Mouse (Mus musculus): ENCODE measurements around the gene Ptprcap.
"Not testable (repeated sequence)": the region's sequence is repeated elsewhere in the genome, so short reads cannot be mapped to it uniquely, and the experiment has no call there.

Gene Ptprcap

DNA sequence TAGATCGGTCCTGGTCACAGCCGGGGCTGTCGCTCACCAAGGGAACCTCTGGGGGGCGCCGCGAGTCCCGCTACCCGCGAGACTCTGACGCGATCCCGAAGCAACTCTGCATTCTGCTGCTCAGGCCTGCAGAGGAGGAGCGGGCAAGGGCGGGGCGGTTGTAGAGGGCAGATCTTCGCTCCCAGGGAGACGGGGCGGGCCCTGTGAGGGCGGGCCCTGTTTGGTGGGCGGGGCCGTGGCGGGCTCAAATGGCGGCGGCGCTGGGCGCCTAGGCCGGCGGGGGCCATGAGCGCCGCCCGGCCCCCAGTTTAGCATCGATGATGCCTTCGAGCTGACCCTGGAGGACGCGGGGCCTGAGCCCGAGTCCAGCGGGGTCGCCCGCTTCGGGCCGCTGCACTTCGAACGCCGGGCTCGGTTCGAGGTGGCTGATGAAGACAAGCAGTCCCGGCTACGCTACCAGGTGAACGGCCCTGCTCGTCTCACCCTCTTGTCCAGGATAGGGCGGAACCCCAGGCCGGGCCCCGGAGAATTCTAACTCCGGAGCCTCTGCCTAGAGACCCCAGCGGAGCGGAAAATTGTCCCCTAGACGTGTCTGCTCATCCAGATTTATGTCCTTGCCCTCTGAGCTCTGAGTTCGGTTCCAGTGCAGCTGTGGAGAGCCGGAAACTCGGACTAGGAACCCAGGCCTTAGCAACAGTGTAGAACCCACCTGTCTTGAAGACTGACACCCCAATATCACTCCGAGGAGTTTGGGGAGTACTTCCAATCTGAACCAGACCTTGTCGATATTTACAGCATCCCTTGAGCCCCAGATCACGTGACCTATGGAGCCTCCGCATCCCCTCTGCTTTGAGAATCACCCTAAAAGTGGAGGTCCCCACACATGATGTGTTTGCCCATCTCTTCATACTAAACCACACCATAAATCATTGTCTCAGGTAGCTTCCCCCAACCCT lies 27.4 kb upstream of the Ptprcap start, which contains the start of gene Aip:
Gene Aip, minus strand, starts transcription at position 118 of the 956 bp plus-strand sequence.
- DNase-seq, result peak; percentile 99

DNA sequence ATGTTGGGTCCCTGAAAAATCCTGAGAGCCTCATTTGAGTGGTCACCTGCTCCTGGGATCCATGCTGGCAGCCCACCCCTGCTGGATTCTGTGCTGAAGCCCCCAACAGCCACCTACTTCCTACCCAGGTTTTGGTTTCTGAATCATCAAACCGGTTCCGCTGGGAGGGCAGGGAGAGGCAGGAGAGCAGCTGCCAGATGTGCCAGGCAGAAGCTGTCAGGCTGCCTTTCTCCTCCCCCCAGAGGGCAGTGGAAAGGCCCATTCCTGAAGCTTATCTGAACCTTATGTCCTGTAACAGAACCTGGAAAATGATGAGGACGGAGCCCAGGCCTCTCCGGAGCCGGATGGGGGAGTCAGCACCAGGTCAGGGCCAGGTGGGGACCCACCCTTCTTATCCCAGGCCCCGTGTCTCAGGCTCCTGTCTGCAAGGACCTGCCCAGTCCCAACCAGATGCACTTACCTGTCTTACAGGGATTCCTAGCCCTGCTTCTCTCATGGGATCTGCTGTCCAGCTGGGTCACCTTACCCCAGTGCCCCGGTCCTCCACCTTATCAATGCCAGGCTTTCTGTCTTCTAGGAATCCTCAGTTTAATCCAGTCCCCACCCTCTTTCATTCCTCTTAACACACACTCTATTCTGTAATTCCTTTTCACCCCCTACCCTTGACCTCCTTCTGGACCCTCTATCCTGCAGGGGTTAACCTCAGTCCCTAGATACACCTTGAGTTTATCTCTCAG lies 26.5 kb upstream of the Ptprcap start:
- no peak for DNase-seq

DNA sequence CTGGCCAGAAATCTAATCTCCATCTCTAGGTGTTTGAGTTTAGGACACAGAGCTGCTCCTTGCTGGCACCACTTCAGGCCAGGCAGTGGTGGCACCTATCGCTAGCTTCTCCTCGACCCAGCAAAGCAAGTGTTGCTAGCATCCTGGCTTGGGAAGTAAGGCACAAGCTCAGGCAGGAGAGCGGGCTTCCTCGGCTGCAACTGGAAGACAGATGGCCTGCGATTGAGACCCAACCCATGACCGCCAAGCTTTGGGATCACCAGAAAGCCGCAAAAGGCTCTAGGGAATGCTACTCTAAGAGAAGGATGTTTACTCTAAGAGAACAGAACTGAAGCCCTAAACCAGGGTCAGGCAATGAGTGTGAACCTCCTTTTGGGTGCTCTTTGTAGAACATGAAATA lies 23.9 kb upstream of the Ptprcap start:
- no peak for DNase-seq

DNA sequence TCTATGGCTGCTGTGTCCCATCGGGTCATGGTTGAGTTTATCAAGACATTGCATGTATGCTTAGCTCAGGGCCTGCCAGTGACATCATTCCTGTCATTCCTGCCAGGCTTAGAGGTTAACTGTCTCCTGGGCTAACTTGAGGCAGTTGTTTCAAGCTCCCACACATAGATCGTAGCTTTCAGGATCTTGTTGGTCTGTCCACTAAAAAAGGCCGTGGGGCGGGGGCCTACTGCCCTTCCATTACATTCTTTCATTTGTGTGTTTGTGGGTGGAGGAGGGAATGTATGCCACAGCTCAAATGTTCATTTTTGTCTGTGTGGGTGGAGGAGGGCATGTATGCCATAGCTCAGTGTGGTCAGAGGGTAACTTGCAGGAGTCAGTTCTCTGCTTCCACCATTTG lies 23.3 kb upstream of the Ptprcap start:
- no peak for DNase-seq

DNA sequence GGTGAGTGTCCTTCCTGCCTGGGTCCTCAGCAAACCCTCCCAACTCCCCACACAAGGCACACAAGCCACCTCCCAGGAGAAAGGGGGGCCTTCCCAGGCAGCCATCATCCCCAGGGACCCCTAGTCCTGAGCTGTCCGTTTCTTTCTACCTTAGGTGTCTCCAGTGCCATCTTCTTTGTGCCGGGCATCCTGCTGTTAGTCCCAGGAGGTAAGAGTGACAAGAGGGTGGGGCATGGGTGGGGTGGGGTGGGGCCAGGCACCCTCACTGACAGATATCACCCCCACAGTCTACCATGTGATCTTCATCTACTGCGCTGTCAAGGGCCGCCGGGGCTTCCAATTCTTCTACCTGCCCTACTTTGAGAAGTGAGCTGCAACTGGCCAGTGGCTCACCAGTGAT lies 22.3 kb upstream of the Ptprcap start:
- DNase-seq, result no peak

DNA sequence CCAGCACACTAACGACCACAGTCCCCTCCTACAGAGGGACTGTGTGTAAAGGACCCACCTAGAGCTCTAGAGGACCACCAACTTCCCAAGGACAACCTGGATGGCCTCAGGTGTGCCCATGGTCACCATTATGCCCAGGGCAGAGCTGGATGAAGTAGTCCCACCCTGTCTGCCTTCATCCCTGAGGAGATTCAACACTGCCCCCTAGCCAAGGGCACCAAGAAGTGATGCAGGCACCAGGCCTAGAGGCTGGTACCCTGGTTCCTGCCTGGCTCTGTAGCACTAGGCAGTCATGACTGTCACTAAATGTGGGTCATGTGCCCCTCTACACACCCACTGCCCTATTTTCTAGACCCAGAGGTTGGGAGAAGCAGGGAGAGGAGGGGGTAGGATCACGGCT lies 21.6 kb upstream of the Ptprcap start:
- no peak for DNase-seq

DNA sequence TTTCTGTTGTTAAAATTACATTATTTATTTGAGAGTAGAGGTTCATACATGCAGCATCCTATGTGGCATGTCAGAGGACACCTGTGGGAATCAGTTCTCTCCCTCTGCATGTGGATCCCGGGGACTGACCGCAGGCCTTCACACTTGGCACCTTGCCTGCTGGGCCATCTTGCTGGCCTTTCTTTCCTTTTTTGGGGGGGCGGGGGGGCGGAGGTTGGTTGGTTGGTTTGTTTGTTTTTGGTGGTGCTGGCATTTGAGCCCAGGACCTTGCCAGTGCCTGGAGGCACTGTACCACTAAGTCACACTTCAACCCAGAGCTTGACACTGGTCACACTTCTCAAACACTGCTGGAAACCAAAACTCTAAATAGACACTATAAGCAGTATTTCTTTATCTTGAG lies 19.1 kb upstream of the Ptprcap start:
- DNase-seq, result no peak

DNA sequence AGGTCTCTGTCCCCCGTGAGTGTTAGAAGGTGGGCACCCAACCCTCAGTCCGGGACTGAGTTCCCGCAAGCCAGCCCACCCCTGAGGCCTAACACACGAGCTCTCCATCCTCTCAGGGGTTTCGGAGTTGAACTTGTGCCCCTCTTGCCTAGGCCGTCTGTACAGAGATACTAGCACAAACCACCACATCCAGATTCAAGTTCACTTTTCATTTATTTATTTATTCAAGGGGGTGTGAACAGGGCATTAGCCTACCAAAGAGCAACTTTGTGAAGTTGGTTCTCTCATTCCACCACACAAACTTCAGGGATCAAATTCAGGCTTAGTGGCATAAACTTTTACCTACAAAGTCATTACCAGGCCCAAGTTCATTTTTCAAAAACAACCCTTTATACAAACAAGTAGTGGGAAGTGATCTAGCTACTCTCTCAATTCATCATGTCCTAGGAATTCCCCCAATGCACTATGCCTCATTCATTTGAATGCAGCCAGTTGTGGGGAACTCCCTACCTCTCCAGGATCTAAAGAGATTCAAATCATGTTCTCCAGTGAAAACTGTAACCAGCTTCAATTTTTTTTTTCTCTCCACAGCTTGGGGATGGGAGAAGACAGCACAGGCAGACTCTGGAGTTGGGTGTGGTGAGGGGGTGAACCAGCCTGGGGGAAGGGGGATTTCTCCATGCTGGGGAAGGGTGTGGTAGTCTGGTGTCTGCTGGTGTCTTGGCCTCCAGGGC lies 18.0 kb upstream of the Ptprcap start:
- DNase-seq, result not testable (repeated sequence)

DNA sequence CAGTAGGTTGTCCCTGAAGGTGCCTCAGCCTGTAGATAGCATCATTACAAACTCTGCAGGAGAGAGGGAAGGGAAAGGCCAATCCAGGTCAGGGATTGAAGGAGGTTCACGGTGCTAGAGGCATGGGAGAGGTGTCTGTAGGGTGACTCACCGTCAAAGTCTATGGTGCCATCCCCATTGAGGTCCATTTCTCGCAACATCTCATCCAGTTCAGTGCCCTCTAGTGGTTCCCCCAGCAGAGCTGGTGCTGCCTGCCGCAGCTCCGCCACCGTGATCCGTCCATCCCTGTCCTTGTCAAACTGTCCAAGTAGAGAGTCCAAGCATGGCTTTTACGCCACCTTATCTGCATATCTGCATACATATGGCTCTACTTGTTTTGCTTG lies 17.4 kb upstream of the Ptprcap start:
- DNase-seq, result not testable (repeated sequence)

DNA sequence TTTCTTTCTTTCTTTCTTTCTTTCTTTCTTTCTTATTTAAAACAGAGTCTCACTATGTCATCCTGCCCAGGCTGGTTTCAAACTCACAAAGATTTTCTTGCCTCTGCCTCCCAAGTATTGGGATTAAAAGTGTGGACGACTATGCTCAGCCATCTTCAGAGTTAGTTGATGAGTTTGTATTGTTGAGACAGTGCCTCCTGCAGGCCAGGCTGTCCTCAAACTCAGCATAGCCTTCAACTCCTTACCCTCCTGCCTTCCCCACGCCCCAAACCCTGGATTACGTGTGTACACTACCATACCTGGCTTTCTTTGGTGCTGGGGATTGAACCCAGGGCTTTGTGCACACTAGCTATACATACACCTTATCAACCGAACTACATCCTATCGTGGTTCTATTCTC lies 16.9 kb upstream of the Ptprcap start:
- DNase-seq, result no peak

DNA sequence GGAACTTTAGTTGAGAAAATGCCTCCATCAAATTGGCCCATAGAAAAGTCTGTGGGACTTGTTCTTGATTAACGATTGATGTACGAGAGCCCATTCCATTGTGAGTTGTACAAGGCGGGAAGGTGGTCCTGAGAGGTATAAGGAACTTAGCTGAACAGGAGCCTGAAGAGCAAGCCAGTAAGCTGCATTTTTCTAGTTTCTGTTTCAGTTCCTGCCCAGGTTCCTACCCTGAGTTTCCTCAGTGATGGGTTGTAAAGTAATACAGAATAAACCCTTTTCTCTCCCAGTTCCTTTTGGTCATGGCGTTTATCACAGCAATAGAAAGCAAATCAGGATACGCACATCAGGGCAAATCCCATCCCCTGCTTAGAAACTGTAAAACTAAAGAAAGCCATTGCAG lies 15.5 kb upstream of the Ptprcap start:
- DNase-seq, result no peak

DNA sequence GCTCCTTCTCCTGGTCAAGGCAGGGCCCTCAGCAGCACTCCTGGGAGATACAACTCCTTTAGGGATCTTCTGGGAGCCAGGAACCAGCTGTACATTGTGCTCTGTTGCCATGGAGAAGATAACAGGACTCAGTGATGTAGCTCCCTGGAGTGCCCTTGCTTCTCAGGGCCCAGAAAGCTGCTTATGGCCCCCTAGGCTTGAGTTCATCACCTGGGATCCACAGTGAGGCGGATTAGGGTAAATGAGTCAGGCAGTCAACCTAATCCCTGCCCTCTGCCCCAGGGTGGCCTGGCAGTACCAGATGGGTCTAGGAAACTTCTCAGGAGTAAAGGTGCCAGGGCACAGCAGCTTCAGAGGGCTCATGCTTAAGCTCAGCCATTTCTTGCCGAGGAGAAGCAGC lies 14.0 kb upstream of the Ptprcap start, which contains the start of gene Gpr152:
Gene Gpr152, plus strand, starts transcription at position 342 of the 400 bp plus-strand sequence.
- no peak for DNase-seq

DNA sequence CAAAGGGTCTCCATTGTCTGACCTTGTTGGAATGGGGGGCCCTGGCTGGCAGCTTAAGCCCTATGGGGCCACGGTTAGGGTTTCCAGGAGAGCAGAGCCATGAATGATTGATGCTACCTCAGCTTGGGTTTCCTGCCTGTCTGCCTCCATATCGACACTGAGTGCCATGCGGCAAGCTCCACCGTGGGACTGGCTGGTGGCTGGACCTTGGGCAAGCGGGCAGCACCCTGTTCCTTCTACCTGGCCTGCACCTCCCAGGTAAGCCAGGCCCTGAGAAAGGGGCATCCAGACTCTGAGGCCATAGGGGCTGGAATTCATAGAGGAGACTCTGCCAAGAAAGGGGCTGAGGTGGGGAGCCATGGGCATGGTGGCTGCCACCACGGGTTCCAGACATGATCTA lies 13.3 kb upstream of the Ptprcap start:
- no peak for DNase-seq

DNA sequence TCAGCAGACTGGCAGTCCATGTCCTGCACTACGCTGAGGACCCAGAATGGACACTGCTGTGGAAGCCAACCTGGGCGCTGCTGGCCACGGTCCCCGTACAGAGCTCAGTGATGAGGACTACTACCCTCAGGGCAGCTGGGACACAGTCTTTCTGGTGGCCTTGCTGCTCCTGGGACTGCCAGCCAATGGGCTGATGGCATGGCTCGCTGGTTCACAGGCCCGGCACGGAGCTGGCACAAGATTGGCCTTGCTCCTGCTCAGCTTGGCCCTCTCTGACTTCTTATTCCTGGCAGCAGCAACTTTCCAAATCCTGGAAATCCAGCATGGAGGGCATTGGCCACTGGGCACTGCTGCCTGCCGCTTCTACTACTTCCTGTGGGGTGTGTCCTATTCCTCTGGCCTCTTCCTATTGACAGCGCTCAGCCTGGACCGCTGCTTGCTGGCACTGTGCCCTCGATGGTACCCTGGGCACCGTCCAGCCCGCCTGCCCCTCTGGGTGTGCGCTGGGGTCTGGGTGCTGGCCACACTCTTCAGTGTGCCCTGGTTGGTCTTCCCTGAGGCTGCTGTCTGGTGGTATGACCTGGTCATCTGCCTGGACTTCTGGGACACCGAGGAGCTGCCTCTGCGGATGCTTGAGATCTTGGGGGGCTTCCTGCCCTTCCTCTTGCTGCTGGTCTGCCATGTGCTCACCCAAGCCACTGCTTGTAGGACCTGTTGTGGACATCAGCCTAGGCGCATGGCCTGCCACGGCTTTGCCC lies 10.8 kb upstream of the Ptprcap start:
- no peak for DNase-seq

DNA sequence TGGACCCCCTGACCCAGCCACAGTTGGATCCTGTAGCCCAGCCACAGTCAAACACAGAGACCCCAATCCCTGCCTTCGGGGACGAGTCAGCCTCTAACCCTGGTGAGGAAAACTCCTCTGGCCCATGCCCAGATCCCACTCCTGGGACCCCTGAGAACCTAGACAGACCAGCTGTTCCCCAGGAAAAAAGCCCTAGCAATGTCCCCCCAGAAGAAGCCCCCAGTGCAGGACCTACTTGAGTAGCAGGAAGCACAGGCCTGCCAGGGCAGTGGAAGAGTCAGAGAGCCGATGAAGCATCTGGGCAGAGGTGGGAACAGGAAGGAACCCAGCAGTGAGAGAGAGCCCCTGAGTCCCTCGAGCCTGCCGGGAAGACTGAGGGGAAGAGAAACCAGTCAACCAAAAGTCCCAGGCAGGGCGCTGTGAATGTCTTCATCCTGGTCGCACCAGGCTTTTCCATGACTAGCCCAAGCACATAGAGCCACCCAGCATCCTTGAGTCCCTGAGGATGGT lies 9.6 kb upstream of the Ptprcap start, which contains the start of gene Cabp4:
Gene Cabp4, minus strand, starts transcription at position 275 of the 510 bp plus-strand sequence.
- DNase-seq, result no peak

DNA sequence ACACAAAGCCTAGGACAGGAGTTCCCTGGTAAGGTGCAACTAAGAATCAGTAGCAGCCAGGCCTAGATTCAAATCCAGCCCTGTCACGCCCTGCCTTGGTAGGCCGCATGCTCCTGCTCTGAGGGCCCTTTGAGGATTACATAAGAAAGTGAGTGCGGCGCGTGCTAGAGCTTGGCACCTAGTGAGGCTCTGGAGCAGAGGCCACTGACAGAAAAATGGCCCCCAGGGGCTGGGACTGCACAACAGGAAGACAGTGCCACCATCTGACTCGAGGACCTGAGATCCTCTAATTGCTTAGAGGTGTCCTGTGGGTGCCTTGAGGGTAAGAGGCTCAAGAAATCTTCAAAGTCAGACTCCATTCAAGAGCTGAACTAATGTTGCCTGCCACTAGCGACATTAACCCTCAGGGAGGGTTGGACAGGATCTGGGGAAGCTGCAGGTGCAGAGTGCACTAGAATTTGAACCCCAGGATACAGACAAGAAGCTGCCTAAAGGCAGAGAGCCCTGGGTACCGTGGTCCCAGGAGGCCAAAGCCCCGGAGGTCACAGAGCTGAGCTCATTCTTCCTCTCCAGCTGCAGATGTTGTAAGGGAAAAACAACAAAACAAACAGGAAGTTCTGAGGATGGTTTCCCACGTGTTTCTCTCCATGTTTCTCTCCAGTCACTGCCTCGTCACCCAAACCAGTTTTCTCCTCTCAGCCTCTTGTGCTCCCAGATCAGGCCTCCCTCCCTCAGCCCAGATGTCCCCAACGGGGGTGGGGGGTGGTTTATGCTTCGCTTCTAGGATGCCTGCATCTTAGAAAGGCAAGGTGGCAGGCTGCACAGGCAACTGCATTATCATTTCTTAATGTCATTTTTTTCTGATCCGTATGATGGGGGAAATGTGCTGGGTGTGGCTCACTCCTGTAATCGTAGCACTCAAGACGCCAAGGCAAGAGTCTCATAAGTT lies 8.6 kb upstream of the Ptprcap start:
- peak; percentile 44 for DNase-seq

DNA sequence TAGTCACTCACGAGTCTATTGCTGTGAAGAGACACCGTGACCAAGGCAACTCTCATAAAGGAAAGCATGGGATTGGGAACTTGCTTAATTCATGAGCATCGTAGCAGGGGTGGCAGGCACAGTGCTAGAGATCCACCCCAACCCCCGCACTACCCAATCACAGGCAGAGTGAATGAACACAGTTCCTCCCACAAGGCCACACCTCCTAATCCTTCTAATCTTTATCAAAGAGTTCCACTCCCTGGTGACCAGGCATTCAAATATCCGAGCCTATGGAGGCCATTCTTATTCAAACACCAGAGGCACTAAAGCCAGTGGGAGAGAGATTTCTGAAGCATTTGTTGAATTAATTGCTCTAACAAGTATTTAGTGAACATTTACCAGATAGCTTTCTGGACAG lies 7.5 kb upstream of the Ptprcap start:
- no peak for DNase-seq

DNA sequence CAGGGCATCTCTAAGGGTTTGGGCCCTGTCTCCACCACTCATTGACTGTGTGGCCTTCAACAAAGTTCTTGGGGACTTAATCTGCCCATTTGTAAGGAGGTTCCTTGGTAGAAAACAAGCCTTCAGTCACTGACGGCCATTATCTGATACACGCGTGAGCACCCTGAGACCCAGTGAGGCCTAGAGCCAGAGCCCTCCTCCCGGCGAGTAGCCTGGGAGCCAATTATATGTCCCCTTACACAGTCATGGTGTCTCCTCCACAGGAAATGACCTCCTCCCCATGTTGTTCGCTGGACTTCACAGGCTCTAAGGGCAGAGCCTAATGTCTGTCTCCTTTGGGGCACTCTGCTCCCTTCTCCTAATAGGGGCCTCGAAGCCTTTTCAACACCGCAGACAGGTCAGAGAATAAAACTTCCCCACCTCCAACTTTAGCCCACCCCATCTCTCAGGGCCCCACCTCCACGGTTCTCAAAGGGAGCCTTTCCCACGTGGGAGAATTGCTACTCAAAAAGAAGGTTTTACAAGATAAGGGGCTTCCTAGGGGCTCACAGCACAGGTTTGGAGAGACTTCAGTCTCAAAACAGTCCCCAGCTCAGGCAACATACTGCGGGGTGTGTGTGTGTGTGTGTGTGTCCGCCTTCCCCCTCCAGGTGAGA lies 6.9 kb upstream of the Ptprcap start:
- DNase-seq, result no peak

DNA sequence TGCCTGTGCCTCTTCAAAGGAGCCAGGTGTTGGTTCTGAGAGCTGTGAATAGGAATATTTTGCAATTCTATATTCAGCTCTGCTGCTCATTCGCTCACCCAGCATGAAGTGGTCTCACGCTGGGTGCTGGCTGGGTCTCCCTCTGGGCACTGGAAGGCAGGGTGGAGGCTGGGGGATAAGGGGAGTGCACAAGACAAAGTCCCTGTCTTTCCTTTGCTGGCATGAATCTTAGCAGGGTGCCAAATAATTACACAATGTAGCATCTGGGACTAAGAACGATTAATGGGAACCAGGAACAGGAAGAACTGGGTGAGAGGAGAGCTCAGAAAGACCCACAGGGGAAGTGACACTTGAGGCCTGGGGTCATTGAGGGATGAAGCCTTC lies 6.4 kb upstream of the Ptprcap start:
- no peak for DNase-seq

DNA sequence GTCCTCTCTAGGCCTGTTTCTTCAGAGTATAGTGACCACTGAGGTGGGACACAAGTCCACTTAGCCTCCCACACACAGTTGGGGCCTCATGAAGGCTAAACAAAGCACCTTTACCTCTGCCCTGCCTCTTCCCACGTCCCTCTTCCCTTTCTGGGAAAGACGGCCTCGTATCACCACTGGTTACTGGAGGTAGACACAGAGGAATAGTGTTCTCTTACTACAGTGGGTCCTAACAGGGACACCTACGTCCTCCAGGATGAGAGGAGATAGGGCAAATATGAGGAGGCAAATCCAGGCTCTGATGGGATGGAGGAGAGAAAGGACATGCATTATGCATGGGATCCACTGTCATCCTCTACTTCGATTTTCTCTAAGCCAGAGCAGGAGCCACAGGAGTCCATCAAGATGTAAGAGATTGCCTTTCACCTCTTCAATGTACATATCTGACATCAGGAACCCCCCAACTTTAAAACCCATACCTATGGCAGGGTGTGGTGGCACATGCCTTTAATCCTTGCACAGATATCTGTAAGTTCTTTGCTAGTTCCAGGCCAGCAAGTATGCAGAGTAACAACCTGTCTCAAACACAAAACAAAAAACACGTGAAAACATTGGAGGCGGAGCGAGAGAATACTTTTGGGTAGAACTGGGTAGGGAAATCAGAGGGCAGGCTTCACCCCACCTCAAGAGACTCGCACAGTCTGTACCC lies 5.5 kb upstream of the Ptprcap start:
- DNase-seq, result no peak

Data from kidney, postnatal 14 days (tissue).